Mouse (Mus musculus) ovary, postnatal 36 days (tissue): ENCODE results near the gene Ip6k1.
A peak's percentile ranks its signal among the peaks of the same experiment; 100 is the strongest.

Source experiments
- DNase-seq: peaks from one replicate; pipeline ENCODE4 v3.0.0; 2022; ENCODE audit warnings: low spot score, mixed read lengths

Gene Ip6k1

GRCm38 (mm10) chr9:108001922-108002770 lies at the start of gene Ip6k1:
TSS of gene Ip6k1 (plus strand) at chr9:108002501.
- peak; percentile 99 for DNase-seq

GRCm38 (mm10) chr9:107955613-107956289 lies 46.5 kb upstream of the Ip6k1 start:
- DNase-seq: no peak

- DNase-seq: no peak
Measured at GRCm38 (mm10) chr9:107957141-107957540, 45.2 kb upstream of the Ip6k1 start.

GRCm38 (mm10) chr9:107959896-107960295 lies 42.4 kb upstream of the Ip6k1 start:
- DNase-seq: no peak

- DNase-seq: no peak
Measured at GRCm38 (mm10) chr9:107960928-107961327, 41.4 kb upstream of the Ip6k1 start.

GRCm38 (mm10) chr9:107961351-107961762 lies 40.9 kb upstream of the Ip6k1 start:
- no peak for DNase-seq

- DNase-seq: no peak
Measured at GRCm38 (mm10) chr9:107961881-107962280, 40.4 kb upstream of the Ip6k1 start.

- no peak for DNase-seq
Measured at GRCm38 (mm10) chr9:107962916-107963315, 39.4 kb upstream of the Ip6k1 start.

GRCm38 (mm10) chr9:107963700-107964099 lies 38.6 kb upstream of the Ip6k1 start:
- peak; percentile 80 for DNase-seq

- no peak for DNase-seq
Measured at GRCm38 (mm10) chr9:107964681-107965080, 37.6 kb upstream of the Ip6k1 start.

GRCm38 (mm10) chr9:107966676-107967075 lies 35.6 kb upstream of the Ip6k1 start:
- no peak for DNase-seq

- no peak for DNase-seq
Measured at GRCm38 (mm10) chr9:107967437-107967836, 34.9 kb upstream of the Ip6k1 start.

GRCm38 (mm10) chr9:107968531-107968930 lies 33.8 kb upstream of the Ip6k1 start:
- DNase-seq: no peak

- no peak for DNase-seq
Measured at GRCm38 (mm10) chr9:107970311-107970710, 32.0 kb upstream of the Ip6k1 start.

GRCm38 (mm10) chr9:107971690-107972541 lies 30.4 kb upstream of the Ip6k1 start:
- DNase-seq: no peak

- no peak for DNase-seq
Measured at GRCm38 (mm10) chr9:107974491-107975171, 27.7 kb upstream of the Ip6k1 start.

GRCm38 (mm10) chr9:107975399-107976386 lies 26.6 kb upstream of the Ip6k1 start, which contains the start of gene Uba7:
TSS of gene Uba7 (plus strand) at chr9:107975505.
- DNase-seq: no peak

GRCm38 (mm10) chr9:107978815-107979214 lies 23.5 kb upstream of the Ip6k1 start:
- DNase-seq: no peak

- no peak for DNase-seq
Measured at GRCm38 (mm10) chr9:107981684-107982605, 20.4 kb upstream of the Ip6k1 start.
